Mouse (Mus musculus) cortical plate, adult 2 months (tissue): ENCODE data around the gene Mpp6.

Source experiments
- CTCF ChIP-seq: fragments of 200-500 bp; IDR thresholded peaks from 2 replicates; pipeline ENCODE4 v1.5.1; 2011; ENCODE audit warnings: mild to moderate bottlenecking, control low read depth, low read length; ENCODE audit not compliant: insufficient read depth; ENCODE audit errors: extremely low read depth
- POLR2A ChIP-seq: fragments of 200-500 bp; IDR thresholded peaks from 2 replicates; pipeline ENCODE4 v1.6.1; 2011; ENCODE audit warnings: mild to moderate bottlenecking, low read length, control low read depth; ENCODE audit not compliant: insufficient read depth; ENCODE audit errors: extremely low read depth

GRCm38 (mm10) chr6:50237963-50238362, 127.9 kb downstream of the Mpp6 start:
- TF ChIP-seq POLR2A (no peak), CTCF (no peak)
